Mouse (Mus musculus) macrophage (primary cell): ENCODE results near the gene Csf1. TPM values are rescaled to one million over a fixed set of nuclear protein-coding genes. Genes with fewer than 3 reads are reported as not detected.
"Not testable (repeated sequence)": the region's sequence is repeated elsewhere in the genome, so short reads cannot be mapped to it uniquely, and the experiment has no call there.

ENCODE experiments used
- H3K27ac ChIP-seq: fragments of 350-480 bp; formaldehyde crosslinking; 2 replicates; pipeline ENCODE4 v1.9.0; 2021
- H3K36me3 ChIP-seq: fragments of 350-480 bp; formaldehyde crosslinking; 2 replicates; pipeline ENCODE4 v1.9.0; 2021; ENCODE audit errors: inconsistent target
- H3K4me3 ChIP-seq: fragments of 350-480 bp; formaldehyde crosslinking; 2 replicates; pipeline ENCODE4 v1.9.0; 2021; ENCODE audit errors: inconsistent target
- H3K79me2 ChIP-seq: fragments of 350-480 bp; formaldehyde crosslinking; 2 replicates; pipeline ENCODE4 v1.9.0; 2021; ENCODE audit errors: inconsistent target
- WGBS: methylation state at CpG from one replicate; pipeline ENCODE4 v1.1.7; 2026; ENCODE audit warnings: inconsistent platforms; ENCODE audit not compliant: missing documents; 5-methylcytosine and 5-hydroxymethylcytosine counted together
- polyA plus RNA-seq: library from polyadenylated mRNA; stranded (reverse); fragments of 250-400 nt; gene quantifications from 3 replicates; pipeline ENCODE4 v1.2.4, GENCODE M21; 2018; ENCODE audit warnings: inconsistent platforms

Csf1 gene
- polyA plus RNA-seq, 1 experiment from 2014 or later: 21.9 TPM

DNA sequence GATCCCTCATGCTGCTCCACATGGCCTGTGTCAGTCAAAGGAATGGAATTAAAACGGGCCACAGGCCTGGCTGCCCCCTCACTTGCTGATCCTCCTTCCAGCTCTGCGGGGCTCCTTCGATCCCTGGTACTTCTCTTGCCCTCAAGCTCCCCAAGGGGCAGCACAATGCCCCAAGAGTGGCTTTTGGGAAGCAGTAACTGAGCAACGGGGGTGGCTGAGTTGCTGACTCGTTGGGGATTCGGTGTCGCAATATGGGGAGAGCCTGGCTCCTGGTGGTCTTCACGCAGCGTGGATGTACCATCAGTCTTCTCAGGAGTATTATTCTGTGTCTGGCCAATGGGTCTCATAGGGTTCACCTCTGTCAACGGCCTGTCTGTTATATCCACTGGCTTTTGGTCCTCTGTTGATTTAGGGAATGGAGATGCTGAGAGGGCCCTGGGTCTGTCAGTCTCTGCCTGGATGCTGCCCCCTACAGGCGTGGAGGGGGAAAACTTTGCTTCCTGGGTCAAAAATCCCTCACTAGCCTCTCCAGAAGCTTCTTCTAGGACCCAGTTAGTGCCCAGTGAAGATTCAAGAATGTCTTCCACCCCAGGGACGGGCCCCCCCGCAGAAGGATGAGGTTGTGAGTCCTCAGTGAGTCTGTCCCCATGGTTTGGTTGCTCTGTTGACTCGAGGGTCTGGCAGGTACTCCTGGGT lies 11.9 kb downstream of the Csf1 start:
- Histone ChIP-seq H3K4me3 (no peak overlapping the region), H3K36me3 (peaks cover 85% of the 10 kb centered on the region), H3K79me2 (no peaks in the 10 kb centered on the region), H3K27ac (no peak overlapping the region)
- WGBS: 85% methylated on average over 14 of the region's 14 CpGs

DNA sequence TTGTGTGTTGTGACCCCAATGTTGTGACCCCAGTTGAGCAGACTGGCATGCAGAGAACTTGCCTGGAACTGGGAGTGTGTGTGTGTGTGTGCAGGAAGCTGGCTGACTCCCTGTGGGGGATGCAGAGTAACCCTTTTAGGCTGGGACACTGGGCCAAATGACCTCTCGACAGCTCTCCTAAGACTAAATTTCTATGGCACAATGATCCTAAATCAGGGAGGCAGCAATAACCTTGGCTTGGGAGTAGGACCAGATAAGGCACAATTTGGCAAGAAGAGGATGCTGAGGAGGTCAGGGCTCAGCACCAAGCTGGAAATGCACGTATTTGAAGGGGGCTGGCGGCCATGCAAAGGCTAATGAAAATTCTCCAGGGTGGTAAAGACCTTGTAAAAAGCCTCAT lies 14.2 kb downstream of the Csf1 start:
- Histone ChIP-seq H3K36me3 (peaks cover 74% of the 10 kb centered on the region), H3K27ac (no peak overlapping the region), H3K79me2 (no peaks in the 10 kb centered on the region), H3K4me3 (no peak overlapping the region)
- WGBS: 97% methylated on average over 3 of the region's 3 CpGs

DNA sequence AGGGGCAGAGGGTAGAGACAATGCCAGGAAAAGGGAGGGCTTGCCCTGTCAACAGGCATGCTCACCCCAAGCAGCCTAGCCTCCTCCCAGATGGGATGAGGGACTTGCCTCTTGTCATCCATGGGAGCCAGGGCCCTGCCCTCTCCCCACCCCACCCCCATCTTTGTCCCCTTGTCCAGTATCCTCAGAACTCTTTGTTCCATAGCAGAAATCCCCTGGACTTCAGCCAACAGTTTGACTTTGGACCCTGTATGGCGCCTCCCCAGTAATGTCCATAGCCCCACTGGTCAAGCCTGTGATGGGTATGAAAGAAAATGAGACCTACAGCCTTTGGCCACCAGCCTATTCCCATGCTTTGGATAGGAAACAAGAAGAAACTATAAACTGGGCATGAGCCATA lies 16.6 kb downstream of the Csf1 start:
- Histone ChIP-seq H3K79me2 (no peaks in the 10 kb centered on the region), H3K27ac (no peak overlapping the region), H3K4me3 (no peak overlapping the region), H3K36me3 (peaks cover 52% of the 10 kb centered on the region; the same call in 1 of the 2 replicates)
- WGBS: 100% methylated on average over 1 of the region's 1 CpGs

DNA sequence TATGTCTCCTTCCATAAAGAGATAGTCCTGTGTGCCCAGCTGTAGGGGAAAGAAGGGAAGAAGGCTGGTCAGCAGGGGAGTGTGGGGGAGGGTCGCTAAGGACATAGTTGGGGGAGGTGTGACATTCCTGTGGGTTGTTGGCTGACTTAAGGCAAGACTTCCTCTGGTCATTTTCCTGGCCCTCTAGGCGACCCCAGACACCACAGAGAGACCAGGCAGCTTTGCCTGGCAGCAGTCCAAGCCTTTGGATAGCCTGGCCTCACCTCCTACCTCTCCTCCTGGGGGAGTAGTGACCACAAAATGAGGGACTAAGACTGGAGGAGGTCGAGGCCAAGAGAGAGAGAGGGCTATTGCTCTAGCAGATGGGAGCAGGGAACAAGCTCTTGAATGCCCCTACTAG lies 17.2 kb downstream of the Csf1 start:
- Histone ChIP-seq H3K79me2 (no peaks in the 10 kb centered on the region), H3K4me3 (no peak overlapping the region), H3K27ac (no peak overlapping the region), H3K36me3 (peaks cover 47% of the 10 kb centered on the region; the same call in 1 of the 2 replicates)
- 62% methylated on average over 3 of the region's 3 CpGs for WGBS

DNA sequence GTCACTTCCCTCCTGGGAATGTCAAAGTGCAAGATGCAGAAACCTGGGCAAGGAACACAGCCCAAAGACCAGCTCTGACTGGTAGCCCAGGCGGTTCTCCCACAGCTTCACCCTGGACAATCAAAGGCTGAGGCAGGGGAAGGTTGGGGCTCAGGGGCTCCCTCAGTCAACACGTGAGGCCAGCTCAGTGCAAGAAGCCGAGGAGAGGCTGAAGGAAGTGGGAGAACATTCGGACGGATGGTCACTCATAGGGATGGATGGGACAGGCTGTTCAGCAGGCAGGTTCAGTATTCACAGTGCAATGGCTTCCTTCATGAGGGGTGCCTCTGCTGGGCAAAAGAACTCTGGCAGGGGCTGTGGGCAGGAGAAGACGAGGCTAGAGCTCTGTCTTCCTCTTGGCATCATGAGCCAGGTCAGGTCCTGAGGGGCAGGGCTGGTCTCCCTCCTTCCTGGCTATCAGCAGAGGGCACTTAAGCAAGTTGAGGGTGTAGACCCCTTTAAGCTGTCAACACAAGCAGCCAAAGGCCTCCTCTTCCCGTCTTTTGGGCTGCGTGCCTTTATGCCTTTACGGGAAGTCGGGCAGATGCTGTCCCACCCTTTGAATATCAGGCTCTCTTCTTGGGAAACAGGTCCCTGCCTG lies 18.1 kb downstream of the Csf1 start:
- Histone ChIP-seq H3K4me3 (no peak overlapping the region), H3K36me3 (peaks cover 41% of the 10 kb centered on the region; the same call in 1 of the 2 replicates), H3K27ac (no peak overlapping the region), H3K79me2 (no peaks in the 10 kb centered on the region)
- 98% methylated on average over 10 of the region's 10 CpGs for WGBS

DNA sequence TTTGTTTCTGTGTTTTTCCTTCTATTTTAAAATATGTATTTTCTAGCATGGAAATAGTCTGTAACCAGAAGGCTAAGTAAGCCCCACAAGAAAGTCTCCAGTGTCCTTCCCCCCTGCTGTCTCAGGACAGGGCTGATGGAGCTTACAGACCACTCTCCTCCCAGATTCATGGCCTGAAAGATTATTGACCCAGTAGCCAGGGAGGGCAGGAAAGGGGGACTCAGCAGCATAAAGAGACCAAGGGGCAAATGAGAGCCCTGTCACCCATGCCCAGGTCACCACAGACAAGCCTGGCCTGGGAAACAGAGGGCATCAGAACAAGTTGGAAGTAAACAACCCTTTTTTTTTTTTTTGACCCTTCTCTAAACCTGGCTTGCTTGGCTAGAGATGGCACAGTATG lies 18.9 kb downstream of the Csf1 start:
- Histone ChIP-seq H3K27ac (no peak overlapping the region), H3K79me2 (no peaks in the 10 kb centered on the region), H3K4me3 (no peak overlapping the region), H3K36me3 (peaks cover 34% of the 10 kb centered on the region; the same call in 1 of the 2 replicates)

DNA sequence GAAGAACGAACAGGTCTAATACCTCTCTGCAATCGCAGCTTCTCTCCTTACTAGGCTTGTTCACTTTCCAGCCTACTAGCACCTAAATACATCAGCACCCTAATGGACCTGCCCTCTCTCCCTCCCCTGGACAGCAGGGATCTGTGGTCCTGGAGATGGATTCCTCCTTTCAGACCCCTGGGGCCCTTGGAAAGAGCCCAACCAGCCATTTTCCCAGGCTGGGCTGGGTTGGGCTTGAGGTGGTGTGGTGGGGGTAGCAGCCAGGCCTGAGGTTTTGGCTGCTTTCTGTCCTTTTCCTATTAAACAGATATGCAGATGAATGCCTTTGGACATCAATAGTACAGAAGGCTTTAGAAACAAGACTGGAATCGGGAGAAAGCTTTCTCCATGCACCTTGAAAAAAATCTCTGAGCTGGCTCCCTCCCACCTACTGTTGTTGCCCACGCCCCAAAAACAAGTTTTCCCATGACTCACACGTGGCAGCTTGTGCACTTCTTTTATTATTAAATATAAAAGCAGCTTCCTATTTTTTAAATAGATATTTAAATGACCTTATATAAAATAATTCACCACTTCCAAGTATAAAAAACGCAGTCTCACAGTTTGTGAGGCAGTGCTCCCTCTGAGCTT lies 19.6 kb downstream of the Csf1 start:
- Histone ChIP-seq H3K36me3 (peaks cover 27% of the 10 kb centered on the region; the same call in 1 of the 2 replicates), H3K79me2 (no peaks in the 10 kb centered on the region), H3K4me3 (no peak overlapping the region), H3K27ac (no peak overlapping the region)
- 39% methylated on average over 6 of the region's 6 CpGs for WGBS

DNA sequence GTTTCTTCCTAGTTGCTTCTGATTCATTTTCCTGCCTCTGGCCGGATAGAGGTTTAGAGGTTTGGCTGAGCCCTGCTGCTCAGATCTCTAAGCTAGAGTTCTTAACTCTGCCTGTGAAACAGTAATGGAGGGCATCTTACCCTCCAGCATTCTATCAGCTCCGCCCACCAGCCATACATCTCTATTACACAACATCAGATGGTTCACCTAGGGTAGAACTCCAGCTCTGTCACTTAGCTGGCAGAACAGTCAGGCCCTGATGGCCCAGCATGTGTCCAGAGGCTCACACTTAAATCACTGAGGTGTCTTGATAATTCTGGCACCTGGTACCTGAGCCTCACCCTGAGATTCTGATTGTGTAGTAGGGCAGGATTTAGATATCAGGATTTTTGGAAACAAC lies 20.3 kb downstream of the Csf1 start:
- Histone ChIP-seq H3K36me3 (peaks cover 20% of the 10 kb centered on the region; the same call in 1 of the 2 replicates), H3K79me2 (no peaks in the 10 kb centered on the region), H3K27ac (no peak overlapping the region), H3K4me3 (no peak overlapping the region)
- 95% methylated on average over 2 of the region's 2 CpGs for WGBS

DNA sequence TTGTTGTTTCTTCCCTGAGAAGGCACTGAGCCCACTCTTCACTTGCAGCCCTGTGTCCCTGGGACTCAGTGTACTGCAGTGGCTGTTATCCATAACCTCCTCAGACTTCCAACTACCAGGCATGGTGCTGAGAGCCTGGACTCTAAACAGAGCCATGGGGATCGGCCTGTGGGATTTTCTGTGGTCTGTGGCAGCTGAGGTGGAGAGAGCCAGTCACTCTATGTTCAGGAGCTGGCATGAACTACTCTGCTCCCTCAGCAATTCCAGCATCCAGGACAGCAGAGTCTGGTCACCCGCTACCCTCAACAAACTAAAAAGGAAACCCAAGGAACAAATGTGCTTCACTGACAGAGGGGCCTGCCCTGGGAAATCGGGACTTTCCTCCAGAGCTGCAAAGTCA lies 20.8 kb downstream of the Csf1 start:
- Histone ChIP-seq H3K27ac (no peak overlapping the region), H3K4me3 (no peak overlapping the region), H3K79me2 (no peaks in the 10 kb centered on the region), H3K36me3 (peaks cover 19% of the 10 kb centered on the region; the same call in 1 of the 2 replicates)
- WGBS: 90% methylated on average over 3 of the region's 3 CpGs

DNA sequence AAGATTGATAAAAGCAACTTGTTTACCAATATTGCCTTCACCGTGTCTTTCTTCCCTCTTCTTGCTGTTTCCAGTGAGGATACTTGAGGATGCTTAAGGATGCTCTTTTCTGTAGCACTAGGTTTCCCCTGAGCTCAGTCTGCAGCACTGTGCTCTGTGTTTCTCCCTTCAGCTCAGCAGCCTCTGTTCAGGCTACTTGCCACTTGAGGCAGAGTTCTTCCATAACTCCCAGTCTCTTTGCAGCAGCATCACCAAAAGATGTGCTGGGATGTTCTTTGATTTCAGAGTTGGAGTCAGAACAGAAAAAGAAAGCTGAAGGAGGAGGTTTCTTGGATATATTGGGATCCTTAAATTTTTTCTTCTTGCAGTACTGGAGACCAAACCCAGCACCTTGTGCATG lies 21.6 kb downstream of the Csf1 start:
- WGBS: 83% methylated on average over 1 of the region's 1 CpGs

DNA sequence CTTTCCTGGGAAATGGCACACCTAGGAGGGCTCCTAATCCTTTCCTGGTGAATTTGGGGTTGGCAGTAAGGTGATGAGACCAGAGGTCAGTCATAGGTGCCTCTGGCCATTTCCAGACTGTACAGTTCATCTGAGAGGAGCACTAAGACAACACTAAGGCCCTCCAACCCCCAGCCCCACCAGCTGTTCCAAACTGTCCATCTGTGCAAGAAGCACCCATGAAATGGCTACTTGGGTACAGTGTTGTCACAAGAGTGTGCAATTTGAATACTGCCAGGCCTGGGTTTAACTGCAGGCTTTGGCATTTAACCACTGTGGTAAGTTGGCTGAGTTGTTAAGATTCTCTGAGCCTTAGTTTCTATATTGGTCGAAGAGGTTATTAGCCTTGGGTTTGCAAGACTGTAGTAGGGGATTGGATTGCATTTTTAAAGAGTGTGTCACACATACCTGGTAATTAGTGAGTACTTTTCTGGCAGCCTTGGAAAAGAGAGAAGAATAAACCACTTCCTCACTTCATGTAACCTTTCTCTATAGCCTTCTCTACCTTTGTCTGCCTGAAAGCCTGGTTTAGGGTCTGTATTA lies 22.6 kb downstream of the Csf1 start:
- Histone ChIP-seq H3K4me3 (no peak overlapping the region), H3K79me2 (no peaks in the 10 kb centered on the region), H3K27ac (no peak overlapping the region), H3K36me3 (peaks cover 7% of the 10 kb centered on the region; the same call in 1 of the 2 replicates)
- WGBS: 79% methylated on average over 1 of the region's 1 CpGs

More for the DNA sequence above, 21.6 kb downstream of the Csf1 start:
- Histone ChIP-seq H3K4me3 (no peak overlapping the region), H3K27ac (no peak overlapping the region), H3K79me2 (no peaks in the 10 kb centered on the region), H3K36me3 (peaks cover 15% of the 10 kb centered on the region; the same call in 1 of the 2 replicates)

DNA sequence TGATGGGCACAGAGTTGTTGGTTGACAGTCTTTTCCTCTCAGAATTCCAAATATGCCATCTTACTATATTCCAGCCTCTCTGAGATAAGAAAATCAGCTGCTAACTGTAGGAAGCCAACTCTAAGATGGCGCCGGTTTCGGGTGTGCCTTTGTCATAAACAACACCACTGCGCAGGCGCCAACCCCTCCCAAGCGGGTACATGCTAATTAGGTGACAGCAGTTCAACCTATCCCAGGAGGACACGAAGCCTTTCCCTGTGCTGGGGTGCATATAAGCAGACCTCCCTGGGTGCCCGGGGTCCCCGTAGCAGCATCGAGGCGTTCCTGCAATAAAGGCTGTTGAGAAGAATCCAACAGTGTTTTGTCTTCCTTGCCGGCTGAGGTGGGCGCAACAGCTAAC lies 24.6 kb downstream of the Csf1 start:
- H3K79me2 ChIP-seq, H3K27ac ChIP-seq, H3K36me3 ChIP-seq, H3K4me3 ChIP-seq: not testable (repeated sequence)
- 97% methylated on average over 9 of the region's 13 CpGs for WGBS

DNA sequence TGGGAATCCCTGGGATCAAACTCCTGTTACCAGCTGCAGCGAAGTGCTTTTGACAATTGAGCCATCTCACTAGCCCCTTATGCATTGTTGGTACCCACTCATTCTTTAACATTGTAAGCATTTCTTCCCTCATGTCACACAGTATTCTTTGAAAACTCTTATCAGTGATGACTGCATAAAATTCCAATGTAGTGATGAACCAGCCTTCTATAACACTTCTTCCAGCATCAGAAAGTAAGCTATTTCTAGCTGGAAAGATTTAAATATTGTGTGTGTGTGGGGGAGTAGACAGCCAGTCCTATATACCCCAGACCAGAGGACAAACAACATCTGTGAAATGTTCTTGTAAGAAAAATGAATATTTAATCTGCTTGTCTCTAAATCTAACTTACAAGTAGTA lies 26.9 kb downstream of the Csf1 start:
- Histone ChIP-seq H3K27ac (no peak overlapping the region), H3K4me3 (no peak overlapping the region), H3K79me2 (no peaks in the 10 kb centered on the region), H3K36me3 (no peaks in the 10 kb centered on the region)
- 75% methylated on average over 1 of the region's 1 CpGs for WGBS

DNA sequence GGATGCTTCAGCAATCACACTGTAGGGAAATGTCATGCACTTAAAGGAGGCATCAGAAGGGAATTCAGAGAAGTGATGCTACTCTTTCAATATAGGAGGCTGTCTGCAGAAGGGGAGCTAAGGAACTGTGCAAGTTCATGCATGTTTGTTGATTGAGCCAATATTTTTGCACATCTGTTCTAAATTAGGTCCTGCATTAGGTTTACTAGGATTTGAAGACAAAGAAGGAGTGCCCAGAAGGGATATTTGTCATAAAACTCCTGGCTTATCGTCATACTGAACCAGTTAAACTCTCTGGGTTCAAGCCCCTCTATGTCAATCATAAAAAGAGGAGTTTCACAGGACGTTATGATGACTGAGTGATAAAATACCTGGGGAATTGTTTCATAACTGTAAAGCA lies 30.0 kb downstream of the Csf1 start:
- no peaks in the 10 kb centered on the region for H3K36me3 ChIP-seq
- WGBS: 96% methylated on average over 2 of the region's 2 CpGs
- no peaks in the 10 kb centered on the region for H3K79me2 ChIP-seq
- H3K27ac ChIP-seq: no peak overlapping the region
- no peak overlapping the region for H3K4me3 ChIP-seq

DNA sequence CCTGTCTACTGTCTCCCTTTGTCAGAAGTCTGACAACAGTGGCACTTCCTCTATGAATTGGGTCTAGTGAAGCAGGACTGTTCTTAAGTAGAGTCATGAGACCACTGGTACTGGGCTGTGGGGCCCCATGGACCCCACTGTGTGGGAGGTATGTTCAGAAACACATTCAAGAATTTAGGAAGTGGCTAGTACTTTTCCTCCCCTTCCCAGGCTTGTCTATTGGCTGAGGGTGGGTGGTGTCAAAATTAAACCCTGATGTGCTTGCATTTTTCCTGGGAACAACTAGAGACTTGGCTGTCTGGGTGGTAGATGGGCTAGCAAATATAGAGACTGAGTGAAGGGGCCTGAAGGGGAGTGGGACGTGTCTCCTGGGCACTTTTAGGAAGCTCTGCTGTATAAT lies 31.8 kb downstream of the Csf1 start:
- Histone ChIP-seq H3K36me3 (no peaks in the 10 kb centered on the region), H3K4me3 (no peak overlapping the region), H3K79me2 (no peaks in the 10 kb centered on the region), H3K27ac (no peak overlapping the region)
- 75% methylated on average over 1 of the region's 1 CpGs for WGBS
